Mouse (Mus musculus) frontal cortex, postnatal 10 days (tissue): ENCODE data around the gene Defb11.
"Not testable (repeated sequence)": the region's sequence is repeated elsewhere in the genome, so short reads cannot be mapped to it uniquely, and the experiment has no call there.

Experiments
- DNase-seq, 2 experiments: peaks; one replicate each; pipeline ENCODE4 v3.0.0; 2022; ENCODE audit warnings: low spot score in 2 of 2, mixed read lengths in 1 of 2

Gene Defb11

DNA sequence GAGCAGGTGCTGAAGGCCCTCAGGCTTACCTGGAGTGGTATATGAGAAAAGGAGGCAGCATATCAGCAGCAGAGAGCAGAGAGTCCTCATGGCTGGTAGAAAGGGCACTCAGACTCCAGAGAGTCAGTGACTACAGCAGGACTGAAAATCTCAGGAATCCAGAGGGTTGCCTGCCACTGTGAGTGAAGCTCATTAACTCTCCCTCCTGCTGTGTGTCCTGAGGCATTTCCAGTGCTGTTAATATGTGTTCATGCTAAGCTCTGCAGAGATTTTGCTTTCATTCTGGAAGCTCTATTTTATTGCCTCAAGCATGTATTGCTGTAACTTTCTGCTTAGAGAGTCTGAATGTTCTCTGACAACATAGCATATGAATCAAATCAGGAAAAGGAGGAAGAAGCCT lies at the start of gene Defb11:
Defb11 (minus strand) TSS at position 123 of the 400 bp plus-strand sequence.
- DNase-seq: not testable (repeated sequence)

- peak; percentile 7 to 44 for DNase-seq
Observed at GRCm38 (mm10) chr8:21955321-21955720, 49.1 kb upstream of the Defb11 start.

GRCm38 (mm10) chr8:21947311-21948017 lies 41.3 kb upstream of the Defb11 start:
- DNase-seq: no peak

DNA sequence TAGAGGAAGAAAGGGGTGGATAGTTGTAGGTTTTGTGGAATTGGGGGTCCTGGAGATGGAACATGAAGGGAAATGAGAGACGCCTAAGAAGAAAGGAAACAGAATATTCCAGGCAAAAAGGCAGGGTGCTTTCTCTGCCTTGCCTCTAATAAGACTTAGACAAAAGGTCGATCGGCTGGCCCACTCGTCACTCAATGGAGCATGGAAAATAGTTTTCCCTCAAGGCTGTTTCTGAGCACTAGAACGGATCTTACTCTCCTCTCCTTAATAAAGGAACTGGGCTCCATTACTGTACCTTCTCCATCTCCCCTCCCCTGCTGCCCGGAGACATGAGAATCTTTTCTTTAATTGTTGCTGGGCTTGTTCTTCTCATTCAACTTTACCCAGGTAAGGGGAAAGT lies 40.2 kb upstream of the Defb11 start, which contains the start of gene Defb13:
Defb13 (plus strand) TSS at position 301 of the 400 bp plus-strand sequence.
- no peak for DNase-seq

DNA sequence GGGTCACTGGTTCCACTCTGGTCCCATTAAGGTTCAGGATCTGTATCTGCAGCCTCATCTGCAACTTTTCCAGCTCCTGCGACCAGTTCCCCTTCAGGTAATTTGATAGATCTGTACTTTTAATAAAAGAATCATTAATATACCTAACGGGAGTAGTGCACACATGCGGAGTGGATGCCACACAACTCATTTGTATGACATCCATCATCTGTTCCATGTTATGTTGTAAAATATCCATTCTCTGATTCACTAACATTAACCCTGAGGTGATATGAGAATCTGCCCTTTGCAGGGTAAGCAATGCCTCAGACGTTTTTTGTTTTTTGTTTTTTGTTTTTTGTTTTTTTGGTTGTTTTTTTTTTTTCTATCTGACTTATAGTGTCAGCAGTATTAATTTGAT lies 31.8 kb upstream of the Defb11 start, which contains the start of gene Defb35:
Defb35 (plus strand) TSS at position 301 of the 400 bp plus-strand sequence.
- DNase-seq: not testable (repeated sequence)

DNA sequence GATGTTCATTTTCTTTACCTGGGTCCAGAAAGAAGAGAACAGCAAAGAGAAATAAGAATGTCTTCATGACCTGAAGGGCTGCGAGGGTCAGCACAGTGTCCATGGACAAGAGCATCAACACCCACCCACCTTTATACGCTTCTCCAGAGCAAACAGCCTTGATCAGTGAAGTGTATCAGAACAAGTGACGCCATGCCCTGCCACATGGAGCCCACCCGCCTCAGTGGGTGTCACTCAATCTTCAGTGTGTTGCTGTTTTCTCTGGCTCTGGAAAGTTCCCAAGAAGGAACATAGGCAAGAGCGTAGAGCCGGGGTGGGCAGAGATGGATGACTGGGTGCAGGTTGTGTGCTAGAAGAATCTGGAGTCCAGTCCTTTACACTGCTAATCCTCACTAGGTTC lies 26.4 kb upstream of the Defb11 start, which contains the start of gene Defb15:
Defb15 (minus strand) TSS at position 101 of the 400 bp plus-strand sequence.
- DNase-seq: no peak

DNA sequence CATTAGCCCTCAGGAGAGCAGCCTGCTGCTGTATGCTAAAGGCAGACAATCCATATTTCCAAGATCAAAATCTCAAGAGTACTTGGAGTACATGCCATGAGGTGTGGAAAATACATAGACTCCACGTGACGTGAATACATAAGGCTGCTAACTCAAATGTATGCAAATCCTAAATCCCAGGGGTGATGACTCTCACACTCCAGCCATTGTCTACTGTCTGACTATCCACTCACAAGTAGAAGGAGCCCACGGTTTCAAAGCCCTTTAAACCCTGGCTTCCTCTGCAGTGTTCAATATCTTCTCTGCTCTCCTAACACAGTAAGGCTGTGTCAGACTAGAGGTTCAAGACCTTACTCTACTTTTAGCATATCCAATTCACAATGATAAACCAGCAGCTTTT lies 24.5 kb upstream of the Defb11 start:
- not testable (repeated sequence) for DNase-seq

DNA sequence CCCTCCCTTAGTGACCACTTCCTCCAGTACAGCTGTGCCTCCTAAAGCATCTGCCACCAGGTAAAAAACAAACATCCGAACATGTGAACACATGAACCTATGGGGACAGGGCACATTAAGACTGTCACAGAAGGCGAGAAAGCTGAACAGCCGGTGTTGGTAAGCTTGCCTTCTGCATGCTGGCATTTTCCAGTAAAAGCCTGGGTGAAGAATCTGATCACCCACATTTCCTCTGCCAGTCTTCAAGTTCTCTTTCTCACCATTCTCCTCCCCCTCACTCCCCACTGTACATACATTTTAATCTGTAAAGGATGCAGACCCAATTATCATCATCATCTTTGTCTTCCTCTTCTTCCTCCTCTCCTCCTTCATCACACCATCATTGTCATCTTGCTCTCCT lies 9.4 kb upstream of the Defb11 start:
- no peak for DNase-seq

DNA sequence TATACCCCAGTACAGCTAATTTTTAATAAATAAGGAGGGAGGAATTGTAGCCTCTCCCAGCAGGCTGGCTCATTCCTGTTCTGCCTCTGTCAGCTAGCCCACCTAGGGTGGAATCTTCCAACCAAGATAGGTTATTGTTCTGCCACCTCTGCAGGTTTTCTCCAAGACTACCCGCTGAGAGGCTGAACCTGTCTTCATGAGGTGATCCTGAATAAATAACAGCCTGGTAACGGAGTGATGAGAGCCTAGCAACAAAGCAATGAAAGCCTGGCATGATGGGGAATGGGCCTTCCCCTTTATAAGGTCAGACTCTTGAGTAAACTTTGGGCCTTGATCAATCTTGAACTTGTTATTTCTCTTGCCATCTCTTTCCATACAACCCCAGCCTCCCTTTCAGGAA lies 6.3 kb upstream of the Defb11 start:
- DNase-seq: no peak

GRCm38 (mm10) chr8:21911931-21912330 lies 5.7 kb upstream of the Defb11 start:
- DNase-seq: no peak

DNA sequence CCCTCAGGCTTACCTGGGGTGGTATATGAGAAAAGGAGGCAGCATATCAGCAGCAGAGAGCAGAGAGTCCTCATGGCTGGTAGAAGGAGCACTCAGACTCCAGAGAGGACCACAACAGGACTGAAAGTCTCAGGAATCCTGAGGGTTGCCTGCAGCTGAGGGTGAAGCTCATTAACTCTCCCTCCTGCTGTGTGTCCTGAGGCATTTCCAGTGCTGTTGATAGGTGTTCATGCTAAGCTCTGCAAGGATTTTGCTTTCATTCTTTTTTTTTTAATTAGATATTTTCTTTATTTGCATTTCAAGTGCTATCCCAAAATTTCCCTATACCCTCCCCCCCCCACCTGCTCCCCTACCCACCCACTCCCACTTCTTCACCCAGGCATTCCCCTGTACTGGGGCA lies 20.9 kb downstream of the Defb11 start, which contains the start of gene Defb9:
Defb9 (minus strand) TSS at position 101 of the 400 bp plus-strand sequence.
- DNase-seq: not testable (repeated sequence)

GRCm38 (mm10) chr8:21858586-21858985 lies 47.6 kb downstream of the Defb11 start, which contains the start of gene Defb10:
Defb10 (plus strand) TSS chr8:21858901.
- not testable (repeated sequence) for DNase-seq
